Mouse (Mus musculus) left cerebral cortex, postnatal 25 days (tissue): ENCODE data around the gene Ppwd1. TPM values are rescaled to one million over a fixed set of nuclear protein-coding genes. Genes with fewer than 3 reads are reported as not detected.
"Not testable (repeated sequence)": the region's sequence is repeated elsewhere in the genome, so short reads cannot be mapped to it uniquely, and the experiment has no call there.

Experiments used
- DNase-seq, 2 experiments: peaks; one replicate each; pipeline ENCODE4 v3.0.0; 2022; ENCODE audit warnings: low spot score in 2 of 2, mixed read lengths in 1 of 2
- intact Hi-C: fragments of 180-260 bp; cut with DNase I; formaldehyde crosslinking; loops from one replicate; pipeline ENCODE4 v1.15.1; 2025
- total RNA-seq, 2 experiments: library from RNA; stranded (reverse); gene quantifications; 2 replicates each; pipeline ENCODE4 v1.2.3; 2021

The Ppwd1 gene
- total RNA-seq: 10 to 100 TPM; 12.6 to 14.4 TPM

DNA sequence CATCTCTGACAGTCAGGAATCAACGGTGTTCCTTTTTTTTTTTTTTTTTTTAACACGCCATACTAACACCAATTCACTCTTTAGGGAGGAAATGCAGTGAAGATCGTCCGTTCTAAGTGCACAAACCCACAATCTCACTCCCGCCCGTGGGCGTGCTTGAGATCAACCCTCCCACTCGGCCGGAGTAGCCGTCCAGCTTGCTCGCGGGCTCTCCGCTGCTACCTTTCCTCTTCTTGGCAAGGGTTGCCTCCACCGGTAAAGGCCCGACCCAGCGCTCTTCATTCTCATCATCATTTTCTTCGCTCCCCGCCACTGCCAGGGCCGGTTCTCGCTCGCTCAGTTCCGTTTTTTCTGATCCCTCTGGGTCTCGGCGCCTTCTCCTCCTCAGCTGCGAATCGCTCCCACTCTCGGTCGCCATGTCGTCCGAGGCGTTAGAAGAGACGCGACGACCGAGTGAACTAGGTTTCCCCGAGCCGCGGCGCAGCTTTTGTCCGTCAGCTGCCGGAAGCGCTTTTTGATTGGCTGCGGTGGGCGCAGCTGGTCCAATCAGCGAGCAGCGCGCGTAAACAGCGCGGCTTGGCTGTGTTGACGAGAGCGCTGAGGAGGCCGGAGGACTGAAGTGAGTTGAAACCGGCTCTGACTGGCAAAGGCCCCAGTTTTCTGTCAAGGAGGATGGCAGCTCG is at the start of gene Ppwd1, which contains the start of gene Cenpk:
TSS of gene Ppwd1 (minus strand) at position 460 of the 683 bp plus-strand sequence.
TSS of gene Cenpk (plus strand) at position 228 of the 683 bp plus-strand sequence.
- intact Hi-C loops: loop anchor here (5.0 kb wide), 1 partner anchor 51 kb away; the partner anchor contains the start of genes Trappc13 and Trim23
- peak; percentile 97 to 98 for DNase-seq

DNA sequence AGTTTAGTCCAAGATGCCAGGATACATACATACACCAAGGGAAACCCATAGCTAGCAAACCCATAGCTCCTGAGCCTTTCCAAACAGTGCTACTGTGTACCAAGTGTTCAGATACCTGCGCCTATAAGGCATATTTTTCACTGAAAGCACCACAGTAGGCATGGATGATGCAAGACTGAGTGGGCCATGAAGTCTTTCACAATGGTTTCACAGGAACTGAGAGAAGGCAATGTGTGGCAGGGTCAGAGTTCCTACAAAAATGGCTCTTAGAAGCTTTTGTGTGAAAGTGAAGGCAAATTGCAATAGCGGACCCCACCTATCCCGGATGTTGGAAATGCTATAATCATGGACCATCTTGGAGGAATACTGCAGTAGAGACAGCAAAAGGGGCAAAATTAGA is 30.4 kb upstream of the Ppwd1 start:
- intact Hi-C loops: no loop called here

GRCm38 (mm10) chr13:104229181-104229580 is 538 bp upstream of the Ppwd1 start:
- no peak for DNase-seq
- intact Hi-C loops: loop anchor here (5.0 kb wide), 1 partner anchor 52 kb away; the partner anchor contains the start of genes Trappc13 and Trim23

More for the DNA sequence above, 30.4 kb upstream of the Ppwd1 start:
- DNase-seq: no peak

- intact Hi-C loops: loop anchor here (5.0 kb wide), 1 partner anchor 50 kb away; the partner anchor contains the start of genes Trappc13 and Trim23
Measured at GRCm38 (mm10) chr13:104227478-104227877, 1.2 kb downstream of the Ppwd1 start.

GRCm38 (mm10) chr13:104204313-104204712 is 24.3 kb downstream of the Ppwd1 start:
- DNase-seq: no peak
- intact Hi-C loops: no loop called here

More at GRCm38 (mm10) chr13:104227478-104227877, 1.2 kb downstream of the Ppwd1 start:
- no peak for DNase-seq

DNA sequence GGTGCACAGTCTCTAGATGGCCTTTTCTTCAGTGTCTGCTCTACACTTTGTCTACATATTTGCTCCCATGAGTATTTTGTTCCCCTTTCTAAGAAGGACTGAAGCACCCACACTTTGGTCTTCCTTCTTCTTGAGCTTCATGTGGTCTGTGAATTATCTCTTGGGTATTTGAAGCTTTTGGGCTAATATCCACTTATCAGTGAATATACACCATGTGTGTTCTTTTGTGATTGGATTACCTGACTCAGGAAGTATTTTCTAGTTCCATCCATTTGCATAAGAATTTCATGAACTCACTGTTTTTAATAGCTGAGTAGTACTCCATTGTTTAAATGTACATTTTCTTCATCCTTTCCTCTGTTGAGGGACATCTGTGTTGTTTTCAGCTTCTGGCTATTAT is 32.8 kb downstream of the Ppwd1 start:
- intact Hi-C loops, DNase-seq: not testable (repeated sequence)

DNA sequence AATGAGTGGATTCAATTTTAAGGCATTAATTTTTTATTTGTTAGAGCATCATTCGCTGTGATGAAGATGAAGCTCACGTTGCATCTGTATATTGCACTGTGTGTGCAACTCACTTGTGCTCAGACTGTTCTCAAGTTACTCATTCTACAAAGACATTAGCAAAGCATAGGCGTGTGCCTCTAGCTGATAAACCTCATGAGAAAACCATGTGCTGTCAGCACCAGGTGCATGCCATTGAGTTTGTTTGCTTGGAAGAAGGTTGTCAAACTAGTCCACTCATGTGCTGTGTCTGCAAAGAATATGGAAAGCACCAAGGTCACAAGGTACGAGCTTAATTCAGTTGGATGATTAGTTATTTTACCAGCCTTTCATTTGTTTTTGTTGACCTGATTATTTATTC is 41.3 kb downstream of the Ppwd1 start:
- intact Hi-C loops: loop anchor here (5.0 kb wide), 1 partner anchor 35 kb away; no protein-coding TSS in a partner anchor

DNA sequence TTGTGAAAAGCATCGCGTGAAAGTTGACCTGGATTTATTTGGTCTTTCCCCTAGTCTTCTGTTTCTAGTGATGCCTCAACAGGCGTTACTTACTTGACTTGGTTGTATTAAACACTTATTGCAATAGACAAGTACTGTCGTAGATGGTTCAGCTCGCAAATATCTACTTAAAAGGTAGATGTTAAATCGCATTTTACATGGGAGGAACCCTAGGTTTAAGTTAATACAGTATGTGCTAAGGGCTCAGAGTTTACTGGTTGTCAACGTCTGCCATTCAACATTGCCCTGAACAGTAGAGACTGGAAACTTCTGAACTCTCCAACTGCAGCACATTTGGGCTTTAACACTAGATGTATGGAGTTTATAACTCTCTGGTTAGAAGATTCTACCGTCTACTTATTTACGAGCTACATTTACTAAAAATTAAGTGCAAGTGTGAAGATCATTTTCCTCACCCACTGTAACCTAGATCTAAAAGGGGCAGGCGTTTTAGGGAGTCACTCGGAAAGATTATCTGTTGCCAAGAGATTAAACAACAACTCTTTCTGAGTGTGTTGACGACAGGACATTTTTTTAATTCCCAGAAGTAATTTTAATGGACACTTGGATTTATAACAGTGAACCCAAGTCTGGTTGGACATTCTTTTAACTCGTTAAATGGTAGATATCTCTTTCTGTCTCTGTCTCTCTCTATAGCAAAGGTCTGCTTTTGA is 49.3 kb downstream of the Ppwd1 start:
- intact Hi-C loops: loop anchor here (5.0 kb wide), 2 partner anchors 48 to 257 kb away; partner anchors contain the start of genes Cenpk, Erbin and Ppwd1
- DNase-seq: no peak

More for the DNA sequence above, 41.3 kb downstream of the Ppwd1 start:
- DNase-seq: no peak

DNA sequence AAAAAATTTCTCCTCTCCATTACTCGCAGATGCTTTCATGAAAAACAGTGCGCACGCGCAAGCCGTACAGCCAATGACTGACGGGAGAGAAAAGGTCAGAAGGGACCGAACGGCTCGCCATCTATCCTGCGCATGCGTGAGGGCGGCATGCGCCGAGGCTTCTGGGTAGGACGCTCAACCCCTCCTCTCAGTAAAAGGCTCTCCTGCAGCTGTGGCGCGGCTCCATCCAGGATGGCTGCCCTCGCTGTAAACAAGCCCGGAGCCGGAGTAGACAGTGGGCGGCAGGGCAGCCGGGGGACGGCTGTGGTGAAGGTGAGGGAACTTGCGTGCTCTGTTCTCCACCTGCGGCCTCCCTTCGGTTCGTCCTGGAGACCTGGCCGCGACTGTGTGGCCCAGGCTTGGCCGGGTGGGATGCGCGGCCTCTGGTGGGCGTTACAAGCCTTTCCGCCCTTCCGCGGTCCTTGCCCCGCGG is 50.0 kb downstream of the Ppwd1 start, which contains the start of gene Trim23:
TSS of gene Trim23 (plus strand) at position 148 of the 472 bp plus-strand sequence.
- intact Hi-C loops: loop anchor here (5.0 kb wide), 2 partner anchors 49 to 256 kb away; partner anchors contain the start of genes Cenpk, Erbin and Ppwd1
- DNase-seq: peak; percentile 97 to 99

- peak; percentile 89 to 94 for DNase-seq
- intact Hi-C loops: loop anchor here (5.0 kb wide), 2 partner anchors 49 to 256 kb away; partner anchors contain the start of genes Cenpk, Erbin and Ppwd1
Measured at GRCm38 (mm10) chr13:104177796-104178649, 50.6 kb downstream of the Ppwd1 start, which contains the start of gene Trappc13. TSS of gene Trappc13 (minus strand) at chr13:104178469.

- intact Hi-C loops: loop anchor here (5.0 kb wide), 2 partner anchors 50 to 255 kb away; partner anchors contain the start of genes Cenpk, Erbin and Ppwd1
- no peak for DNase-seq
Measured at GRCm38 (mm10) chr13:104176874-104177273, 51.8 kb downstream of the Ppwd1 start.

- no peak for DNase-seq
- intact Hi-C loops: no loop called here
Measured at GRCm38 (mm10) chr13:104172498-104172897, 56.1 kb downstream of the Ppwd1 start.

GRCm38 (mm10) chr13:104171711-104172110 is 56.9 kb downstream of the Ppwd1 start:
- no peak for DNase-seq
- intact Hi-C loops: no loop called here

DNA sequence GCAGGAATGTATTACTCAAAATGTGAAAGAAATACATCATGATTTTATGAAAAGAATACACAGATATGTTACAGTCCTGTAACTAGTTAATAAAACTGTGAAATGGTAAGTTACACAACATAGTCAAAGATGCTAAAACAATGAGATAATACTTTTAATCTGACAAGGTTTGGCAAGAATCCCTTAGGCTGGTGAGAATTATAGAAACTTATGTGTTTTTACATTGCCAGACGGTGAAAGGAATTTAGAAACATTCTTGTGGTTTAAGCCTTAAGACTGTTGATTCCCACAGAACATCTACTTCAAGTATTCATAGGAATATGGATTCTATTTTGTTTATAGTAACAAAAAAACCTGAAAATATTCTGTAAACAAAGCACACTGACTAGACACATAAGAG is 73.0 kb downstream of the Ppwd1 start:
- intact Hi-C loops: no loop called here
- DNase-seq: no peak

Other genes with a start within 250 kb of the Ppwd1 start
- 10 to 100 TPM; 23.9 to 31.0 TPM for gene Nln, start 119.2 kb downstream of the Ppwd1 start, total RNA-seq
- gene Sgtb, start 119.1 kb downstream of the Ppwd1 start, total RNA-seq: 100 to 1,000 TPM; 127 to 139 TPM
- gene Trappc13, start 50.4 kb downstream of the Ppwd1 start, total RNA-seq: 10 to 100 TPM; 52.5 to 53.6 TPM
- 10 to 100 TPM; 54.5 to 55.4 TPM for gene Trim23, start 50.0 kb downstream of the Ppwd1 start, total RNA-seq
- gene Cenpk, start 232 bp downstream of the Ppwd1 start, total RNA-seq: under 1 TPM; 0.69 to 0.94 TPM
- 1 to 10 TPM; 3.1 to 4.4 TPM for gene Adamts6, start 59.0 kb upstream of the Ppwd1 start, total RNA-seq